Mouse (Mus musculus): Measurements from ENCODE around the gene Scamp4.

- TF ChIP-seq CTCF (conservative IDR thresholded peaks at IDR 0.05; ENCODE audit: insufficient read depth, insufficient read length, low read depth, low read length), result no peak
- TF ChIP-seq POLR2A (IDR thresholded peaks at IDR 0.05; ENCODE audit: low read depth, low read length), result no peak
These were observed 28.7 kb upstream of the Scamp4 start for GRCm38 (mm10) chr10:80573944-80574343.
